Mouse (Mus musculus): Measurements from ENCODE around the gene Mutyh. TPM values are rescaled to one million over a fixed set of nuclear protein-coding genes. Genes with fewer than 3 reads are reported as not detected.
A peak's percentile ranks its signal among the peaks of the same experiment; 100 is the strongest.

The Mutyh gene
- polyA plus RNA-seq, 1 experiment, result 2.9 TPM

DNA sequence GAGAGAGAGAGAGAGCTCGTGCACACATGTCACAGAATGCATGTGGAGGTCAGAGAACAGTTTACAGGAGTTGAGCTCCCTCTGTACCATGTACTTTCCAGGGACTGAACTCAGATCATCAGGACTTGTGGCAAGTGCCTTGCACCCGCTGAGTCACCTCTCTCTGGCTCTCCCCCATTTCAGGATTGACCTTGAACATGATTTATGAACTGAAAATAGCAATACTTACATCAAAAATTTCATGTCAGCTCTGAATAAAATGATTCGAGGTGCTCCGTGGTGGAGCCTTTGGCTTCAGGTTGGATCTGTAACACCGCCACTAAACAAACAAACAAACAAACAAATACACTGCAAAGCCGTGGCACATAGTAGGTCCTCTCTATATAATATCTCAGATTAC lies 33.3 kb downstream of the Mutyh start:
- no peak for DNase-seq
- TF ChIP-seq CTCF (conservative IDR thresholded peaks at IDR 0.05; ENCODE audit: insufficient read depth, insufficient read length, low read depth, low read length) (no peak), POLR2A (IDR thresholded peaks at IDR 0.05; ENCODE audit: low read depth, low read length) (no peak)
- 79% methylated on average over 6 of the region's 6 CpGs for WGBS
- Histone ChIP-seq H3K27me3 (replicated peaks; ENCODE audit: control insufficient read depth, insufficient read depth, low read length) (no peaks in the 10 kb centered on the region), H3K4me1 (ENCODE audit: control insufficient read depth, insufficient read depth, low read length) (0 out of 2 replicates have a peak, but pooled peaks cover 3% of the 10 kb centered on the region), H3K4me3 (ENCODE audit: insufficient read depth, low read depth, low read length) (no peak overlapping the region), H3K36me3 (ENCODE audit: control insufficient read depth, insufficient read depth, low read length) (no peaks in the 10 kb centered on the region), H3K27ac (ENCODE audit: insufficient read depth, low read depth, low read length) (no peak overlapping the region)

GRCm38 (mm10) chr4:116844324-116844723 lies 36.8 kb downstream of the Mutyh start:
- no peaks in the 10 kb centered on the region for H3K36me3 ChIP-seq (ENCODE audit: control insufficient read depth, insufficient read depth, low read length)
- no peaks in the 10 kb centered on the region for H3K27me3 ChIP-seq (replicated peaks; ENCODE audit: control insufficient read depth, insufficient read depth, low read length)
- no peak overlapping the region for H3K4me3 ChIP-seq (ENCODE audit: insufficient read depth, low read depth, low read length)
- no peak for DNase-seq
- H3K27ac ChIP-seq (ENCODE audit: insufficient read depth, low read depth, low read length), result no peak overlapping the region
- H3K4me1 ChIP-seq (ENCODE audit: control insufficient read depth, insufficient read depth, low read length), result no peaks in the 10 kb centered on the region
- no peak for TF ChIP-seq POLR2A (IDR thresholded peaks at IDR 0.05; ENCODE audit: low read depth, low read length)
- TF ChIP-seq CTCF (conservative IDR thresholded peaks at IDR 0.05; ENCODE audit: insufficient read depth, insufficient read length, low read depth, low read length), result 0 out of 2 replicates have a peak, but pooled peaks have one; percentile 3
- 95% methylated on average over 3 of the region's 3 CpGs for WGBS

GRCm38 (mm10) chr4:116849901-116850300 lies 42.4 kb downstream of the Mutyh start:
- no peaks in the 10 kb centered on the region for H3K4me1 ChIP-seq (ENCODE audit: control insufficient read depth, insufficient read depth, low read length)
- H3K27ac ChIP-seq (ENCODE audit: insufficient read depth, low read depth, low read length), result no peak overlapping the region
- H3K27me3 ChIP-seq (replicated peaks; ENCODE audit: control insufficient read depth, insufficient read depth, low read length), result no peaks in the 10 kb centered on the region
- H3K4me3 ChIP-seq (ENCODE audit: insufficient read depth, low read depth, low read length), result no peak overlapping the region
- TF ChIP-seq POLR2A (IDR thresholded peaks at IDR 0.05; ENCODE audit: low read depth, low read length) (no peak), CTCF (conservative IDR thresholded peaks at IDR 0.05; ENCODE audit: insufficient read depth, insufficient read length, low read depth, low read length) (no peak)
- H3K36me3 ChIP-seq (ENCODE audit: control insufficient read depth, insufficient read depth, low read length), result no peaks in the 10 kb centered on the region
- WGBS, result 47% methylated on average over 3 of the region's 3 CpGs
- no peak for DNase-seq

DNA sequence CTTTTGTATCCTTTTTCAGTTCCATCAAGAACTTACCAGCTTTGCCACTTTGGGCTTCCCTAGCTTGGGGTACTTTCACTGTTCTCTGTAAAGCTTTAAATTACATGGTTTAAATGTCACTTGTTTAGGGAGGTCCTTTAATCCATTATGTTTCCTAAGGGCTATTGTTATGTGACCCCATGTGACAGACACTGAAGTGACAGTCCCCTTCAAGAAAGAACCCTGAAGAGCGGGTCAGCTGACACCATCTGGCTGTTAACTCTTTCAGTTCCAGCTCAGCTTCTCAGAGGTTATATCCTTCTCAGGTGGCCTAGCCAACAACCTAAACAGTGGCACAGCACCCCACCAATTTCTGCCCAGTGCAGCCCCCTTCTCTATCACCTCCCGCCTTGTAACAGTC lies 46.8 kb downstream of the Mutyh start:
- 0 out of 2 replicates have a peak, but pooled peaks cover 3% of the 10 kb centered on the region for H3K4me1 ChIP-seq (ENCODE audit: control insufficient read depth, insufficient read depth, low read length)
- no peak overlapping the region for H3K27ac ChIP-seq (ENCODE audit: insufficient read depth, low read depth, low read length)
- WGBS, result 56% methylated on average over 2 of the region's 2 CpGs
- H3K4me3 ChIP-seq (ENCODE audit: insufficient read depth, low read depth, low read length), result no peak overlapping the region
- no peak for DNase-seq
- no peak for TF ChIP-seq POLR2A (IDR thresholded peaks at IDR 0.05; ENCODE audit: low read depth, low read length)
- no peak for TF ChIP-seq CTCF (conservative IDR thresholded peaks at IDR 0.05; ENCODE audit: insufficient read depth, insufficient read length, low read depth, low read length)
- H3K27me3 ChIP-seq (replicated peaks; ENCODE audit: control insufficient read depth, insufficient read depth, low read length), result no peaks in the 10 kb centered on the region
- H3K36me3 ChIP-seq (ENCODE audit: control insufficient read depth, insufficient read depth, low read length), result no peaks in the 10 kb centered on the region

DNA sequence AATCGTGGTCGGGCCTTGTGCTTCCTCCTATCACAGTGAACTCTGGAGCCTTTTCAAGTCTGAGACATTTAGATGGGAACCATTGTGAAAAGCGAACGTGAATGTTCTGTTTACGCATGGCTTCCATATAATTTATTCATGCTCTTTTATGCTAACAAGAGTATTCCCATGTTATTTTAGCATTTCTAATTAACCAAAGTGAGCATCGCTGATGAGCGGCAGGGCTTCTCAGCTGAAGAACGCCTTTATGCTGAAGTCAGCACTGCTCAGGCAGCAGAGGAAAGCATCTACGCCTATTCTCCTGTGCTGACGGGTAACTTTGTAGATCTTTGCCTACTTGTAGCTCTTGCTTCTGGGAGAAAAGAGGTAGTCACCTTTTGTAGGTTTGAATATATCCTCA lies 49.7 kb downstream of the Mutyh start:
- Histone ChIP-seq H3K27me3 (replicated peaks; ENCODE audit: control insufficient read depth, insufficient read depth, low read length) (no peaks in the 10 kb centered on the region), H3K36me3 (ENCODE audit: control insufficient read depth, insufficient read depth, low read length) (no peaks in the 10 kb centered on the region), H3K4me1 (ENCODE audit: control insufficient read depth, insufficient read depth, low read length) (peaks cover 4% of the 10 kb centered on the region; the same call in 1 of the 2 replicates), H3K4me3 (ENCODE audit: insufficient read depth, low read depth, low read length) (no peak overlapping the region), H3K27ac (ENCODE audit: insufficient read depth, low read depth, low read length) (no peak overlapping the region)
- TF ChIP-seq POLR2A (IDR thresholded peaks at IDR 0.05; ENCODE audit: low read depth, low read length), result no peak
- TF ChIP-seq CTCF (conservative IDR thresholded peaks at IDR 0.05; ENCODE audit: insufficient read depth, insufficient read length, low read depth, low read length), result no peak
- no peak for DNase-seq
- WGBS, result 69% methylated on average over 10 of the region's 10 CpGs

DNA sequence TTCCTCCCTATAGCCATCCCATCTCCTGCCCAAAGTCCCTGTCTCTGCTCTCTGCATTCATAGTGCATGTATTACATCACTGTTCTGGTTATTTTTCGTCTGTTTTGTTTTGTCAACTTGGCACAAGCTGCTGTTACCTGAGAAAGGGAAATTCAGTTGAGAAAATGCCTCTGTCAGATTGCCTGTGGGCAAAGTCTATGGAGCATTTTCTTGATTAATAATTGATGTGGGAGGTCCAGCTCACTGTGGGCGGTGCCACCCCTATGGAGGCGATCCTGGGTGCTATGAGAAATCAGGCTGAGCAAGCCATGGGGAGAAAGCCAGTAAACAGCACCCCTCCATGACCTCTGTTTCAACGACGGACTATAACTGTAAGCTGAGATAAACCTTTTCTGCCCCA lies 52.2 kb downstream of the Mutyh start:
- TF ChIP-seq CTCF (conservative IDR thresholded peaks at IDR 0.05; ENCODE audit: insufficient read depth, insufficient read length, low read depth, low read length) (no peak), POLR2A (IDR thresholded peaks at IDR 0.05; ENCODE audit: low read depth, low read length) (no peak)

GRCm38 (mm10) chr4:116862023-116862422 lies 54.5 kb downstream of the Mutyh start:
- no peak overlapping the region for H3K27ac ChIP-seq (ENCODE audit: insufficient read depth, low read depth, low read length)
- 32% methylated on average over 8 of the region's 8 CpGs for WGBS
- H3K27me3 ChIP-seq (replicated peaks; ENCODE audit: control insufficient read depth, insufficient read depth, low read length), result no peaks in the 10 kb centered on the region
- TF ChIP-seq CTCF (conservative IDR thresholded peaks at IDR 0.05; ENCODE audit: insufficient read depth, insufficient read length, low read depth, low read length), result no peak
- TF ChIP-seq POLR2A (IDR thresholded peaks at IDR 0.05; ENCODE audit: low read depth, low read length), result no peak
- H3K36me3 ChIP-seq (ENCODE audit: control insufficient read depth, insufficient read depth, low read length), result no peaks in the 10 kb centered on the region
- no peak overlapping the region for H3K4me3 ChIP-seq (ENCODE audit: insufficient read depth, low read depth, low read length)
- H3K4me1 ChIP-seq (ENCODE audit: control insufficient read depth, insufficient read depth, low read length), result peaks cover 4% of the 10 kb centered on the region; the same call in 1 of the 2 replicates
- DNase-seq, result no peak

More for the DNA sequence above, 52.2 kb downstream of the Mutyh start:
- H3K27ac ChIP-seq (ENCODE audit: insufficient read depth, low read depth, low read length), result peak overlapping the region; percentile 45; the same call in 1 of the 2 replicates
- H3K36me3 ChIP-seq (ENCODE audit: control insufficient read depth, insufficient read depth, low read length), result no peaks in the 10 kb centered on the region
- no peaks in the 10 kb centered on the region for H3K27me3 ChIP-seq (replicated peaks; ENCODE audit: control insufficient read depth, insufficient read depth, low read length)
- WGBS, result 29% methylated on average over 5 of the region's 5 CpGs
- H3K4me1 ChIP-seq (ENCODE audit: control insufficient read depth, insufficient read depth, low read length), result peaks cover 4% of the 10 kb centered on the region; the same call in 1 of the 2 replicates
- no peak overlapping the region for H3K4me3 ChIP-seq (ENCODE audit: insufficient read depth, low read depth, low read length)
- peak; percentile 90 for DNase-seq

Other genes with a start within 250 kb of the Mutyh start
- 9.1 and 10.4 TPM in 2 replicates for gene Ccdc17, start 211.1 kb upstream of the Mutyh start, polyA plus RNA-seq (2012; rRNA removed)
- 2.5 and 3.9 TPM in 2 replicates for gene Nasp, start 179.8 kb upstream of the Mutyh start, polyA plus RNA-seq (2012; rRNA removed)
- 2,926 and 3,067 TPM in 2 replicates for gene Akr1a1, start 156.0 kb upstream of the Mutyh start, polyA plus RNA-seq (2012; rRNA removed)
- gene Prdx1, start 122.2 kb upstream of the Mutyh start, polyA plus RNA-seq (2012; rRNA removed), result 282 and 478 TPM in 2 replicates
- 28.8 and 30.3 TPM in 2 replicates for gene Mmachc, start 99.3 kb upstream of the Mutyh start, polyA plus RNA-seq (2012; rRNA removed)
- gene Ccdc163, start 99.2 kb upstream of the Mutyh start, polyA plus RNA-seq (2012; rRNA removed), result 29.2 and 34.5 TPM in 2 replicates
- gene Tesk2, start 86.8 kb upstream of the Mutyh start, polyA plus RNA-seq (2012; rRNA removed), result 10.7 and 11.7 TPM in 2 replicates
- gene Toe1, start 83 bp upstream of the Mutyh start, polyA plus RNA-seq (2012; rRNA removed), result 19.2 and 19.6 TPM in 2 replicates
- gene Hpdl, start 14.0 kb downstream of the Mutyh start, polyA plus RNA-seq (2012; rRNA removed), result 2.1 and 2.5 TPM in 2 replicates
- gene Zswim5, start 69.7 kb downstream of the Mutyh start, polyA plus RNA-seq (2012; rRNA removed), result 7.4 and 7.5 TPM in 2 replicates
- 107 and 114 TPM in 2 replicates for gene Urod, start 186.7 kb downstream of the Mutyh start, polyA plus RNA-seq (2012; rRNA removed)
- gene Hectd3, start 187.6 kb downstream of the Mutyh start, polyA plus RNA-seq (2012; rRNA removed), result 51.9 and 66.1 TPM in 2 replicates
- gene Eif2b3, start 211.7 kb downstream of the Mutyh start, polyA plus RNA-seq (2012; rRNA removed), result 8.0 and 9.2 TPM in 2 replicates

All from kidney, adult 2 months (tissue).